Mouse (Mus musculus) limb, embryonic 12.5 days (tissue): ENCODE results near the gene Mphosph8. TPM values are rescaled to one million over a fixed set of nuclear protein-coding genes. Genes with fewer than 3 reads are reported as not detected.

Source experiments
- ATAC-seq: fragments of 200-750 bp; cut with Nextera tagmentation; 2 replicates; pipeline ENCODE4 v1.8.0; 2017; ENCODE audit warnings: low read depth, moderate TSS enrichment; ENCODE audit not compliant: insufficient number of reproducible peaks, insufficient read depth, low FRiP score, low TSS enrichment
- H3K27ac ChIP-seq: fragments of 300-500 bp; sonication (generic); 2 replicates; pipeline ENCODE4 v1.5.1; 2016; ENCODE audit warnings: mild to moderate bottlenecking, moderate library complexity
- H3K27me3 ChIP-seq: fragments of 300-500 bp; sonication (generic); 2 replicates; pipeline ENCODE4 v1.6.1; 2016; ENCODE audit warnings: mild to moderate bottlenecking, moderate library complexity
- H3K36me3 ChIP-seq: fragments of 300-500 bp; sonication (generic); 2 replicates; pipeline ENCODE4 v1.6.1; 2016; ENCODE audit warnings: mild to moderate bottlenecking, moderate library complexity
- H3K4me1 ChIP-seq: fragments of 300-500 bp; sonication (generic); replicated peaks from 2 replicates; pipeline ENCODE4 v1.6.1; 2016
- H3K4me2 ChIP-seq: fragments of 300-500 bp; sonication (generic); 2 replicates; pipeline ENCODE4 v1.6.1; 2016; ENCODE audit warnings: mild to moderate bottlenecking, moderate library complexity
- H3K4me3 ChIP-seq: fragments of 300-500 bp; sonication (generic); replicated peaks from 2 replicates; pipeline ENCODE4 v1.5.1; 2016; ENCODE audit warnings: mild to moderate bottlenecking
- H3K9ac ChIP-seq: fragments of 300-500 bp; sonication (generic); replicated peaks from 2 replicates; pipeline ENCODE4 v1.6.1; 2016; ENCODE audit warnings: mild to moderate bottlenecking, moderate library complexity
- H3K9me3 ChIP-seq: fragments of 300-500 bp; sonication (generic); 2 replicates; pipeline ENCODE4 v1.6.1; 2016; ENCODE audit warnings: mild to moderate bottlenecking, moderate library complexity
- WGBS: fragments of 180-500 bp; shearing (Covaris S2); methylation state at CpG from one replicate; pipeline ENCODE4 v1.1.7; 2016; 5-methylcytosine and 5-hydroxymethylcytosine counted together
- polyA plus RNA-seq: library from polyadenylated mRNA; unstranded; fragments of >200 nt; fragmentation: Nextera tagmentation; extraction: Ambion mirVana; gene quantifications from 2 replicates; pipeline ENCODE4 v1.2.1, GENCODE M21; 2016

Mphosph8 gene
- polyA plus RNA-seq, 1 experiment from 2014 or later: 46.6 TPM

- Histone ChIP-seq H3K27me3 (no peaks in the 10 kb centered on the region), H3K27ac (no peak overlapping the region), H3K9ac (no peak overlapping the region), H3K36me3 (peaks cover 92% of the 10 kb centered on the region), H3K4me2 (no peak overlapping the region), H3K4me1 (no peaks in the 10 kb centered on the region), H3K9me3 (no peaks in the 10 kb centered on the region), H3K4me3 (no peak overlapping the region)
- no peak for ATAC-seq
- WGBS: 95% methylated on average over 1 of the region's 1 CpGs
Observed at GRCm38 (mm10) chr14:56689116-56689515, 21.1 kb downstream of the Mphosph8 start.

- 86% methylated on average over 1 of the region's 1 CpGs for WGBS
- no peak overlapping the region for H3K9ac ChIP-seq
- H3K27me3 ChIP-seq: no peaks in the 10 kb centered on the region
- H3K4me3 ChIP-seq: no peak overlapping the region
- no peaks in the 10 kb centered on the region for H3K9me3 ChIP-seq
- no peak overlapping the region for H3K27ac ChIP-seq
- no peaks in the 10 kb centered on the region for H3K4me1 ChIP-seq
- no peak for ATAC-seq
- H3K36me3 ChIP-seq: peaks cover 92% of the 10 kb centered on the region
- H3K4me2 ChIP-seq: no peak overlapping the region
Observed at GRCm38 (mm10) chr14:56689766-56690165, 21.7 kb downstream of the Mphosph8 start.

DNA sequence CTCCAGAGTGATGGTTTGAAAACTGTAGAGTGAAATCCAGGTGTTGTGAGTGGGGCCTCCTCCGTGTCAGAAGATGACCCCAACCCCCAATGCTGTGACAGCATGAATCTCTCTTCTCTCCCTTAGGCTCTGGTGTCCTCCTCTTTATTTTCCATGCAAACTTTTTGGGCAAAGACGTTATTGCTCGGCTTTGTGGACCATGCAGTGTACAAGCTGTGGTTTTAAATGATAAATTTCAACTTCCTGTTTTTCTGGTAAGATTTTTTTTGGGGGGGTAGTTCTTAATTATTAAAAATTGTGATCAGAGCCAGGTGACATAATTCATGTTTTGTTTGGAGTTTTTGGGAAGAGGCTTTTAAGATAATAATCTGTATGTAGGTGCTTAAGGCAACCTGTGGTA is 27.4 kb downstream of the Mphosph8 start:
- no peaks in the 10 kb centered on the region for H3K27me3 ChIP-seq
- no peaks in the 10 kb centered on the region for H3K9me3 ChIP-seq
- H3K36me3 ChIP-seq: peaks cover 98% of the 10 kb centered on the region
- no peak for ATAC-seq
- no peak overlapping the region for H3K27ac ChIP-seq
- H3K9ac ChIP-seq: no peak overlapping the region
- WGBS: 84% methylated on average over 3 of the region's 3 CpGs
- H3K4me3 ChIP-seq: no peak overlapping the region
- H3K4me2 ChIP-seq: no peak overlapping the region
- no peaks in the 10 kb centered on the region for H3K4me1 ChIP-seq

DNA sequence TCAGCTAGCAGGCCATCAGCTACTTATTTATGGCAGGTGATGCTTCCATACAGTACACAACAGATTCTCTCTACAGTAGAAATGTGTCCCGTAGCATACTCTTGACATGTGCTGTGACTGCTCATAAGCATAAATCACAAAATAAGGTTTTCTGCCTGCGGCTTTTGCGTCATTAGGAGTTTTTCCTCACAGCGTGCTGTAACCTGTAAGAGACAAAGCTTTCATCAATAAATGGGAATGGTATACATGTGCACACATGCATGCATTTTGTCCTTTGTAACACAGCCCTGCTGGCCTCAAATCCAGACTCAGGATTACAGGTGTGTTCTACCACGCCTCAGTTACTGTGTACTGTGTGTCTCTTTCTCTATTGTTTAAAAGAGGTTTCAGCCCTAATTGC is 29.8 kb downstream of the Mphosph8 start:
- Histone ChIP-seq H3K4me3 (no peak overlapping the region), H3K27ac (no peak overlapping the region), H3K4me2 (no peak overlapping the region), H3K4me1 (no peaks in the 10 kb centered on the region), H3K36me3 (peaks cover 81% of the 10 kb centered on the region), H3K9me3 (no peaks in the 10 kb centered on the region), H3K9ac (no peak overlapping the region), H3K27me3 (no peaks in the 10 kb centered on the region)
- no peak for ATAC-seq
- 85% methylated on average over 5 of the region's 5 CpGs for WGBS

- Histone ChIP-seq H3K4me2 (no peak overlapping the region), H3K36me3 (peaks cover 36% of the 10 kb centered on the region), H3K4me3 (no peak overlapping the region), H3K9me3 (no peaks in the 10 kb centered on the region), H3K27ac (no peak overlapping the region), H3K4me1 (no peaks in the 10 kb centered on the region), H3K27me3 (no peaks in the 10 kb centered on the region), H3K9ac (no peak overlapping the region)
- 93% methylated on average over 4 of the region's 4 CpGs for WGBS
- no peak for ATAC-seq
Observed at GRCm38 (mm10) chr14:56702644-56703043, 34.6 kb downstream of the Mphosph8 start.

- Histone ChIP-seq H3K9me3 (no peaks in the 10 kb centered on the region), H3K4me2 (no peak overlapping the region), H3K4me1 (no peaks in the 10 kb centered on the region), H3K9ac (no peak overlapping the region), H3K27me3 (no peaks in the 10 kb centered on the region), H3K4me3 (no peak overlapping the region), H3K36me3 (peaks cover 15% of the 10 kb centered on the region), H3K27ac (no peak overlapping the region)
- WGBS: 70% methylated on average over 4 of the region's 4 CpGs
- no peak for ATAC-seq
Observed at GRCm38 (mm10) chr14:56705687-56706086, 37.6 kb downstream of the Mphosph8 start.

DNA sequence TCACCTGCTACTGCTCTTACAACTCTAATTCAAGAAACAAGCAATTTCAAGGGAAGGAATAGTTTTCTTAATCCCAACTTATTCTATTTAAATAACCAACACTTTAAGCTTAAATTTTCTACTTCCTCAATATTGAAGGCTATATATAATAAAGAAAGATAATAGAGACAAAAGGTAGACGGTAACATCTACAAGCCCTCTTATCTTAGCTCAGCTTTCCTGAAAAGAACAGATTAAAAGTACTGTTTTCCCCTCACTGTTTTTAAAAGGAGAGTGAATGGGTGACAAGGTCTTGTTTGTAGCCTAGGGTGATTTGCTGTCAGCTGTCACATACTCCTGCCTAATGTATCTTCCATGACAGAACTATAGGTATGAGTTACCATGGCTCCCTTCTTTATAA is 58.4 kb downstream of the Mphosph8 start:
- WGBS: 93% methylated on average over 1 of the region's 1 CpGs
- peaks cover 21% of the 10 kb centered on the region for H3K36me3 ChIP-seq
- H3K4me2 ChIP-seq: no peak overlapping the region
- no peak overlapping the region for H3K4me3 ChIP-seq
- H3K27ac ChIP-seq: no peak overlapping the region
- ATAC-seq: no peak
- H3K4me1 ChIP-seq: no peaks in the 10 kb centered on the region
- H3K9ac ChIP-seq: no peak overlapping the region
- no peaks in the 10 kb centered on the region for H3K9me3 ChIP-seq
- H3K27me3 ChIP-seq: no peaks in the 10 kb centered on the region

DNA sequence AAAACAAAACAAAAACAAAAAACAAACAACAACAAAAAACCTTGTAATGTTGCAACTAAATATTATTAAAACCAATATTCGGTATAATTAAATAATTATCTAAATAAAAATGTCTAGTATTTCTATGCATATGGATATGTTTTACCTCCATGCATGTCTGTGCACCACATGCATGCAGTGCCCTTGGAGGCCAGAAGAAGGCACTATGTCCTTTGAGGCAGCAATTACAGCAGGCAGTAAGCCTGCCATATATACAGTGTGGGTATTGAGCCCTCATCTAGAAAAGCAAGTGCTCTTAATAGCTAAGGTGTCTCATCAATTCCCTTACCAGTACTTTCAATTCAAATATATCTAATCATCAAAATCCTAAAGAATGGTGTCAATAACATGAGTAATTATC is 72.1 kb downstream of the Mphosph8 start:
- H3K36me3 ChIP-seq: peaks cover 34% of the 10 kb centered on the region
- no peaks in the 10 kb centered on the region for H3K4me1 ChIP-seq
- 97% methylated on average over 1 of the region's 1 CpGs for WGBS
- no peaks in the 10 kb centered on the region for H3K9me3 ChIP-seq
- no peak overlapping the region for H3K4me3 ChIP-seq
- no peak overlapping the region for H3K9ac ChIP-seq
- H3K27me3 ChIP-seq: no peaks in the 10 kb centered on the region
- no peak overlapping the region for H3K27ac ChIP-seq
- H3K4me2 ChIP-seq: no peak overlapping the region
- no peak for ATAC-seq

Other genes with a start within 250 kb of the Mphosph8 start
- 18.2 and 18.3 TPM in 2 replicates for gene Cenpj, start 92.8 kb upstream of the Mphosph8 start, polyA plus RNA-seq
- gene Parp4, start 92.6 kb upstream of the Mphosph8 start, polyA plus RNA-seq: 1.9 and 2.3 TPM in 2 replicates
- gene Pspc1, start 110.1 kb downstream of the Mphosph8 start, polyA plus RNA-seq: 49.9 and 54.2 TPM in 2 replicates
- gene Zmym5, start 143.5 kb downstream of the Mphosph8 start, polyA plus RNA-seq: 33.8 and 34.5 TPM in 2 replicates
- gene Zmym2, start 218.4 kb downstream of the Mphosph8 start, polyA plus RNA-seq: 70.3 and 75.9 TPM in 2 replicates